Mouse (Mus musculus) bone marrow, adult 2 months (tissue): ENCODE measurements around the gene Clec9a.

Source experiments
- CTCF ChIP-seq: fragments of 200-500 bp; IDR thresholded peaks from 2 replicates; pipeline ENCODE4 v1.5.1; 2011; ENCODE audit warnings: low read length, control low read depth; ENCODE audit not compliant: control insufficient read depth, insufficient read depth
- POLR2A ChIP-seq: fragments of 200-500 bp; IDR thresholded peaks from 2 replicates; pipeline ENCODE4 v1.6.1; 2011; ENCODE audit warnings: low read depth, mild to moderate bottlenecking, control low read depth, low read length, borderline replicate concordance; ENCODE audit not compliant: control insufficient read depth

DNA sequence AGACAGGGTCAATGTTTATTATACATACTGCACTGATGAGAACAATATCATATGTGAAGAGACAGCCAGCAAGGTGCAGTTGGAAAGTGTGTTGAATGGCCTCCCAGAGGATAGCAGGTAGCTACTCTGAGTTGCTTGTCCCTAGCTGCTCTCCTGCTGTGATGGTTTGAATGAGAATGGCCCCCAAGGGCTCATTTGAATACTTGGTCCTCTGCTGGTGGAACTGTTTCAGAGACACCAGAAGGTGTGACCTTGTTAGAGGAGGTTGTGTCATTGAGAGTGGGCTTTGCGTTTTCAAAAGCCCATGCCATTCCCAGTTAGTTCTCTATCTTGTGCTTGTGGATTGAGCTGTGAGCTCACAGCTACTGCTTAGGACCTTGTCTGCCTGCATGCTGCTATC is 44.7 kb upstream of the Clec9a start:
- no peak for TF ChIP-seq CTCF
- no peak for TF ChIP-seq POLR2A
